Mouse (Mus musculus) liver, embryonic 11.5 days (tissue): ENCODE data around the gene Stk16. TPM values are rescaled to one million over a fixed set of nuclear protein-coding genes. Genes with fewer than 3 reads are reported as not detected.

ENCODE experiments used
- ATAC-seq: fragments of 200-750 bp; cut with Nextera tagmentation; replicated peaks from 2 replicates; pipeline ENCODE4 v1.8.0; 2017; ENCODE audit warnings: moderate number of reproducible peaks, mild to moderate bottlenecking, moderate TSS enrichment, moderate library complexity; ENCODE audit not compliant: low FRiP score
- DNase-seq: peaks from one replicate; pipeline ENCODE4 v3.0.0-alpha.2; 2017; ENCODE audit warnings: low spot score
- H3K27ac ChIP-seq: fragments of 300-500 bp; sonication (generic); 2 replicates; pipeline ENCODE4 v1.5.1; 2014; ENCODE audit warnings: mild to moderate bottlenecking, low read depth, low read length, control low read depth
- H3K27me3 ChIP-seq: fragments of 300-500 bp; sonication (generic); replicated peaks from 2 replicates; pipeline ENCODE4 v1.6.1; 2014; ENCODE audit warnings: low read length, mixed read lengths; ENCODE audit not compliant: control insufficient read depth, insufficient read depth
- H3K36me3 ChIP-seq: fragments of 300-500 bp; sonication (generic); 2 replicates; pipeline ENCODE4 v1.6.1; 2014; ENCODE audit warnings: mild to moderate bottlenecking, low read length, moderate library complexity, mixed read lengths; ENCODE audit not compliant: control insufficient read depth, insufficient read depth
- H3K4me1 ChIP-seq: fragments of 300-500 bp; sonication (generic); replicated peaks from 2 replicates; pipeline ENCODE4 v1.6.1; 2014; ENCODE audit warnings: low read length, mixed read lengths; ENCODE audit not compliant: control insufficient read depth, insufficient read depth
- H3K4me2 ChIP-seq: fragments of 300-500 bp; sonication (generic); 2 replicates; pipeline ENCODE4 v1.6.1; 2014; ENCODE audit warnings: mild to moderate bottlenecking, control low read depth, moderate library complexity
- H3K4me3 ChIP-seq: fragments of 300-500 bp; sonication (generic); 2 replicates; pipeline ENCODE4 v1.5.1; 2014; ENCODE audit warnings: low read depth, low read length, control low read depth
- H3K9ac ChIP-seq: fragments of 300-500 bp; sonication (generic); 2 replicates; pipeline ENCODE4 v1.6.1; 2014; ENCODE audit warnings: low read depth, low read length, control low read depth
- H3K9me3 ChIP-seq: fragments of 300-500 bp; sonication (generic); 2 replicates; pipeline ENCODE4 v1.6.1; 2016; ENCODE audit warnings: low read length, inconsistent platforms, mixed read lengths; ENCODE audit not compliant: control insufficient read depth
- WGBS: fragments of 180-500 bp; shearing (Covaris S2); extraction: QIAGEN DNeasy Blood & Tissue Kit; methylation state at CpG from one replicate; pipeline ENCODE4 v1.1.7; 2014; 5-methylcytosine and 5-hydroxymethylcytosine counted together
- microRNA-seq: library from miRNA; unstranded; fragments of <30 nt; microRNA quantifications from one replicate; pipeline ENCODE4, GENCODE M21; 2017; ENCODE audit warnings: borderline number of aligned reads
- polyA plus RNA-seq: library from polyadenylated mRNA; unstranded; fragments of >200 nt; fragmentation: Nextera tagmentation; extraction: Ambion mirVana; gene quantifications from 2 replicates; pipeline ENCODE4 v1.2.1, GENCODE M21; 2014

The Stk16 gene
- polyA plus RNA-seq, 1 experiment from 2014 or later: 122 TPM

GRCm38 (mm10) chr1:75262969-75263951, 52.6 kb downstream of the Stk16 start:
- H3K4me3 ChIP-seq: no peak overlapping the region
- no peak overlapping the region for H3K9ac ChIP-seq
- peak overlapping the region; percentile 46 for H3K4me2 ChIP-seq
- H3K4me1 ChIP-seq: no peaks in the 10 kb centered on the region; the same call in 1 of the 2 replicates
- H3K36me3 ChIP-seq: no peaks in the 10 kb centered on the region
- H3K27ac ChIP-seq: no peak overlapping the region
- H3K9me3 ChIP-seq: no peaks in the 10 kb centered on the region
- 3% methylated on average over 40 of the region's 40 CpGs for WGBS
- DNase-seq: peak; percentile 71
- no peak for ATAC-seq
- H3K27me3 ChIP-seq: peaks cover 36% of the 10 kb centered on the region

- 11% methylated on average over 31 of the region's 32 CpGs for WGBS
- H3K4me2 ChIP-seq: peak within 1 kb of the TSS; percentile 46
Measured at GRCm38 (mm10) chr1:75264091-75264880, 53.6 kb downstream of the Stk16 start, which contains the start of gene Ptprn. Gene Ptprn, minus strand, starts transcription at chr1:75264502.

More at GRCm38 (mm10) chr1:75264091-75264880, 53.6 kb downstream of the Stk16 start, which contains the start of gene Ptprn:
- Histone ChIP-seq H3K27me3 (peaks cover 39% of the 10 kb centered on the region), H3K9me3 (no peaks in the 10 kb centered on the region), H3K9ac (no peak within 1 kb of the TSS), H3K36me3 (no peaks in the 10 kb centered on the region), H3K4me3 (no peak within 1 kb of the TSS), H3K4me1 (no peaks in the 10 kb centered on the region; the same call in 1 of the 2 replicates), H3K27ac (no peak within 1 kb of the TSS)
- ATAC-seq (no peak), DNase-seq (no peak)

Small RNA genes within 50 kb of the gene (microRNA-seq; reads per million reads assigned to microRNA genes)
- gene Gm27943: not detected

Other genes with a start within 250 kb of the Stk16 start
- 6.8 and 8.6 TPM in 2 replicates for gene Nhej1, start 85.6 kb upstream of the Stk16 start, polyA plus RNA-seq
- 0.23 and 0.42 TPM in 2 replicates for gene Slc23a3, start 76.9 kb upstream of the Stk16 start, polyA plus RNA-seq
- gene Cnppd1, start 68.1 kb upstream of the Stk16 start, polyA plus RNA-seq: 63.4 and 68.3 TPM in 2 replicates
- gene Retreg2, start 68.1 kb upstream of the Stk16 start, polyA plus RNA-seq: 72.5 and 72.9 TPM in 2 replicates
- 45.4 and 50.9 TPM in 2 replicates for gene Zfand2b, start 42.2 kb upstream of the Stk16 start, polyA plus RNA-seq
- 70.5 and 74.1 TPM in 2 replicates for gene Abcb6, start 30.4 kb upstream of the Stk16 start, polyA plus RNA-seq
- 20.5 and 21.5 TPM in 2 replicates for gene Ankzf1, start 18.7 kb upstream of the Stk16 start, polyA plus RNA-seq
- 20.0 and 24.1 TPM in 2 replicates for gene Atg9a, start 18.6 kb upstream of the Stk16 start, polyA plus RNA-seq
- 8.0 and 9.1 TPM in 2 replicates for gene Glb1l, start within 50 bp of the Stk16 start, polyA plus RNA-seq
- gene Tuba4a, start 9.0 kb downstream of the Stk16 start, polyA plus RNA-seq: 282 and 298 TPM in 2 replicates
- not detected in 2 replicates for gene A630095N17Rik, start 21.3 kb downstream of the Stk16 start, polyA plus RNA-seq
- gene Dnajb2, start 25.6 kb downstream of the Stk16 start, polyA plus RNA-seq: 13.6 and 17.5 TPM in 2 replicates
- 0.55 and 1.0 TPM in 2 replicates for gene Ptprn, start 53.7 kb downstream of the Stk16 start, polyA plus RNA-seq
- 0.40 TPM in 1 of 2 replicates, not detected in the other for gene Resp18, start 67.6 kb downstream of the Stk16 start, polyA plus RNA-seq
- 83.7 and 98.7 TPM in 2 replicates for gene Dnpep, start 107.2 kb downstream of the Stk16 start, polyA plus RNA-seq
- 13.3 and 14.5 TPM in 2 replicates for gene Des, start 149.5 kb downstream of the Stk16 start, polyA plus RNA-seq
- gene Speg, start 164.5 kb downstream of the Stk16 start, polyA plus RNA-seq: 24.8 and 32.3 TPM in 2 replicates
- gene Gmppa, start 225.1 kb downstream of the Stk16 start, polyA plus RNA-seq: 64.0 and 69.1 TPM in 2 replicates
- gene Asic4, start 239.6 kb downstream of the Stk16 start, polyA plus RNA-seq: 0.56 and 0.65 TPM in 2 replicates